Mouse (Mus musculus) left cerebral cortex, adult 6 months (tissue): ENCODE measurements around the gene Olfr108. TPM values are rescaled to one million over a fixed set of nuclear protein-coding genes. Genes with fewer than 3 reads are reported as not detected.

ENCODE experiments used
- long read RNA-seq, 2 experiments: library from polyadenylated mRNA; unstranded; transcript quantifications; one replicate each; pipeline ENCODE4 v2.0.0; 2019 to 2020
- polyA plus RNA-seq: library from polyadenylated mRNA; unstranded; fragments of <200 nt; fragmentation: Nextera tagmentation; gene quantifications from 2 replicates; pipeline ENCODE4 v1.2.3, GENCODE M21; 2021

Olfr108 gene
- polyA plus RNA-seq, result not detected in 2 replicates
- long read RNA-seq, experiment 1, result 0 reads
- long read RNA-seq, experiment 2, result 0 reads

GRCm38 (mm10) chr17:37445180-37445579 lies at the start of gene Olfr108:
Gene Olfr108 (plus strand): TSS chr17:37445480.

GRCm38 (mm10) chr17:37398926-37399325 lies 46.4 kb upstream of the Olfr108 start, which contains the start of gene Olfr107:
Gene Olfr107 (plus strand): TSS chr17:37399226.

GRCm38 (mm10) chr17:37458616-37459015 lies 13.3 kb downstream of the Olfr108 start, which contains the start of gene Olfr109:
Gene Olfr109 (plus strand): TSS chr17:37458916.

GRCm38 (mm10) chr17:37483452-37483851 lies 38.2 kb downstream of the Olfr108 start, which contains the start of gene H2-M2:
Gene H2-M2 (minus strand): TSS chr17:37483552.

GRCm38 (mm10) chr17:37491930-37492518 lies 46.7 kb downstream of the Olfr108 start, which contains the start of gene Olfr110:
Gene Olfr110 (plus strand): TSS chr17:37492468.

Other genes with a start within 250 kb of the Olfr108 start
- not detected in 2 replicates for gene Olfr94, start 244.5 kb upstream of the Olfr108 start, polyA plus RNA-seq
- gene Olfr95, start 232.4 kb upstream of the Olfr108 start, polyA plus RNA-seq, result not detected in 2 replicates
- gene Olfr96, start 225.3 kb upstream of the Olfr108 start, polyA plus RNA-seq, result not detected in 2 replicates
- not detected in 2 replicates for gene Olfr97, start 208.2 kb upstream of the Olfr108 start, polyA plus RNA-seq
- gene Olfr98, start 181.7 kb upstream of the Olfr108 start, polyA plus RNA-seq, result not detected in 2 replicates
- gene H2-M3, start 175.3 kb upstream of the Olfr108 start, polyA plus RNA-seq, result 4.9 and 5.0 TPM in 2 replicates
- not detected in 2 replicates for gene Olfr99, start 162.0 kb upstream of the Olfr108 start, polyA plus RNA-seq
- gene Olfr101, start 141.2 kb upstream of the Olfr108 start, polyA plus RNA-seq, result not detected in 2 replicates
- not detected in 2 replicates for gene Olfr102, start 128.4 kb upstream of the Olfr108 start, polyA plus RNA-seq
- not detected in 2 replicates for gene Olfr103, start 105.8 kb upstream of the Olfr108 start, polyA plus RNA-seq
- gene Olfr104-ps, start 85.9 kb upstream of the Olfr108 start, polyA plus RNA-seq, result not detected in 2 replicates
- not detected in 2 replicates for gene Olfr105-ps, start 66.4 kb upstream of the Olfr108 start, polyA plus RNA-seq
- not detected in 2 replicates for gene Olfr106-ps, start 55.1 kb upstream of the Olfr108 start, polyA plus RNA-seq
- not detected in 2 replicates for gene Olfr107, start 46.3 kb upstream of the Olfr108 start, polyA plus RNA-seq
- gene Olfr109, start 13.4 kb downstream of the Olfr108 start, polyA plus RNA-seq, result not detected in 2 replicates
- not detected in 2 replicates for gene H2-M2, start 38.1 kb downstream of the Olfr108 start, polyA plus RNA-seq
- gene Olfr110, start 47.0 kb downstream of the Olfr108 start, polyA plus RNA-seq, result not detected in 2 replicates
- 0.11 TPM in 1 of 2 replicates, not detected in the other for gene Olfr111, start 62.5 kb downstream of the Olfr108 start, polyA plus RNA-seq
- gene Olfr112, start 124.0 kb downstream of the Olfr108 start, polyA plus RNA-seq, result not detected in 2 replicates
- not detected in 2 replicates for gene Olfr113, start 132.2 kb downstream of the Olfr108 start, polyA plus RNA-seq
- gene Olfr114, start 147.3 kb downstream of the Olfr108 start, polyA plus RNA-seq, result not detected in 2 replicates
- gene Olfr115, start 181.6 kb downstream of the Olfr108 start, polyA plus RNA-seq, result not detected in 2 replicates
- not detected in 2 replicates for gene Olfr116, start 181.7 kb downstream of the Olfr108 start, polyA plus RNA-seq
- not detected in 2 replicates for gene Olfr117, start 218.3 kb downstream of the Olfr108 start, polyA plus RNA-seq
- gene Olfr118, start 221.5 kb downstream of the Olfr108 start, polyA plus RNA-seq, result not detected in 2 replicates